Mouse (Mus musculus) heart, adult 2 months (tissue): Measurements from ENCODE around the gene Lhfpl2.

ENCODE experiments used
- CTCF ChIP-seq: fragments of 200-600 bp; IDR thresholded peaks from 2 replicates; pipeline ENCODE4 v1.8.1; 2022; ENCODE audit warnings: antibody characterized with exemption, mild to moderate bottlenecking, moderate library complexity
- POLR2A ChIP-seq: fragments of 200-500 bp; IDR thresholded peaks from 2 replicates; pipeline ENCODE4 v1.6.1; 2011; ENCODE audit warnings: mild to moderate bottlenecking, low read depth, low read length, control low read depth; ENCODE audit not compliant: insufficient read depth

- TF ChIP-seq POLR2A (no peak), CTCF (no peak)
Measured at GRCm38 (mm10) chr13:94239488-94239887, 181.9 kb downstream of the Lhfpl2 start.
